Mouse (Mus musculus) bone marrow macrophage, adult 2 months (primary cell): ENCODE data around the gene Fign.

Experiments
- CTCF ChIP-seq: IDR thresholded peaks from 2 replicates; pipeline ENCODE4 v1.5.1; 2012; ENCODE audit warnings: low read depth, mild to moderate bottlenecking, low read length, moderate library complexity
- POLR2A ChIP-seq: IDR thresholded peaks from 2 replicates; pipeline ENCODE4 v1.6.1; 2012; ENCODE audit warnings: mild to moderate bottlenecking, low read depth, low read length, borderline replicate concordance

DNA sequence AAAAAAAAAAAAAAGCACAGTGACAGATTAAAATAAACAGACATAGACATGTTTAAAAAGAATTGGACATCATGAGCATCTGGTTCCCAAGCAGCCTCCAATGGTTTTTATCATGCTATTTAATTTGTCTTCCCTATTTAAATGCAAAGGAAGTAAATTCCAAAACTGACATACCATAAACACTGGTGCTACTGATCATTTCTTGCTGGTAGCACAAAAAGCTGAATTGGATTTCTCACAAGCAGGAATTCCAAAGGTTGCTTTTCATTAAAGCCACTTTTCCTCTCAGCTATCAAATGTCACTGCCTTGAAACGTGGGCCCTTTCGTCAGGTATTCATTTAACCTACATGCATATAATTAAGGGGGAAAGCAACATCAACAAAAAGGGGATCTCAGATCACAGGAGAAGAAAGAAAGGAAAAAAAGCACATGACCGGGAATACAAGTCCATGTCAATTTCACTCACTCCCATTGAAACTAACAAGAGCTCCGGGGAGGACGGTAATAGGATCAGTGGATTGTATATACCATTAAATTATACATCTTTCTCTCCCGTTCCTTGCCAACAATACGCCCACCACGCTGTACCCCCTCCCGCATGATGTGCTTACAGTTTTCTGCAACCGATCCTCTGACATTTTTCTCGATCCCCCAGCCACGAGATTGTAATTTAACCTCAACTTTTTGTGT is 972 bp downstream of the Fign start:
- TF ChIP-seq CTCF (no peak), POLR2A (no peak)
